Mouse (Mus musculus) brain, adult 10 weeks (tissue): ENCODE data around the gene Ccdc155. TPM values are rescaled to one million over a fixed set of nuclear protein-coding genes. Genes with fewer than 3 reads are reported as not detected.

ENCODE experiments used
- polyA plus RNA-seq: library from polyadenylated mRNA; stranded (reverse); fragments of 350-450 nt; fragmentation: Illumina TruSeq; extraction: RNeasy Lipid Tissue Mini Kit (QIAGEN cat#74804); gene quantifications from one replicate; pipeline ENCODE4 v1.2.3, GENCODE M21; 2015; ENCODE audit warnings: low read depth, low replicate concordance

Gene Ccdc155
- polyA plus RNA-seq: 2.2 TPM

GRCm38 (mm10) chr7:45204380-45205143 lies at the start of gene Ccdc155:
Gene Ccdc155, minus strand, starts transcription at chr7:45204892.

GRCm38 (mm10) chr7:45240633-45241388 lies 36.1 kb upstream of the Ccdc155 start, which contains the start of gene Slc6a16:
Gene Slc6a16, plus strand, starts transcription at chr7:45241085.

GRCm38 (mm10) chr7:45238723-45239496 lies 34.2 kb upstream of the Ccdc155 start, which contains the start of gene Cd37:
Gene Cd37, minus strand, starts transcription at chr7:45239115.

GRCm38 (mm10) chr7:45215673-45216441 lies 11.2 kb upstream of the Ccdc155 start, which contains the start of gene Tead2:
Gene Tead2, plus strand, starts transcription at chr7:45215753.

GRCm38 (mm10) chr7:45211851-45212251 lies 7.2 kb upstream of the Ccdc155 start, which contains the start of gene Dkkl1:
Gene Dkkl1, minus strand, starts transcription at chr7:45212147.

GRCm38 (mm10) chr7:45180896-45181477 lies 23.7 kb downstream of the Ccdc155 start, which contains the start of gene Pth2:
Gene Pth2, plus strand, starts transcription at chr7:45180995.

GRCm38 (mm10) chr7:45179469-45179868 lies 25.2 kb downstream of the Ccdc155 start, which contains the start of gene Gfy:
Gene Gfy, minus strand, starts transcription at chr7:45179569.

GRCm38 (mm10) chr7:45163735-45164490 lies 40.8 kb downstream of the Ccdc155 start, which contains the start of gene Slc17a7:
Gene Slc17a7, plus strand, starts transcription at chr7:45163949.

GRCm38 (mm10) chr7:45154096-45154992 lies 50.3 kb downstream of the Ccdc155 start, which contains the start of the genes Pih1d1 and Aldh16a1:
Gene Pih1d1, plus strand, starts transcription at chr7:45154303.
Gene Aldh16a1, minus strand, starts transcription at chr7:45154584.

GRCm38 (mm10) chr7:45135993-45136567 lies 68.6 kb downstream of the Ccdc155 start, which contains the start of the genes Gm45713 and Flt3l:
Gene Gm45713, minus strand, starts transcription at chr7:45136231.
Gene Flt3l, minus strand, starts transcription at chr7:45136432.

Other genes starting within 250 kb of the Ccdc155 start
- 76.4 TPM for gene Cpt1c, start 230.0 kb downstream of the Ccdc155 start, polyA plus RNA-seq
- gene Prmt1, start 218.3 kb downstream of the Ccdc155 start, polyA plus RNA-seq: 235 TPM
- gene Irf3, start 207.2 kb downstream of the Ccdc155 start, polyA plus RNA-seq: 45.8 TPM
- gene Bcl2l12, start 206.2 kb downstream of the Ccdc155 start, polyA plus RNA-seq: 3.6 TPM
- gene Scaf1, start 188.5 kb downstream of the Ccdc155 start, polyA plus RNA-seq: 83.6 TPM
- 17.7 TPM for gene Rras, start 186.9 kb downstream of the Ccdc155 start, polyA plus RNA-seq
- gene Prr12, start 152.0 kb downstream of the Ccdc155 start, polyA plus RNA-seq: 23.9 TPM
- gene Nosip, start 142.5 kb downstream of the Ccdc155 start, polyA plus RNA-seq: 64.6 TPM
- 11.6 TPM for gene Prrg2, start 142.2 kb downstream of the Ccdc155 start, polyA plus RNA-seq
- gene Rcn3, start 112.7 kb downstream of the Ccdc155 start, polyA plus RNA-seq: 6.6 TPM
- 20.1 TPM for gene Fcgrt, start 101.0 kb downstream of the Ccdc155 start, polyA plus RNA-seq
- 807 TPM for gene Rps11, start 80.5 kb downstream of the Ccdc155 start, polyA plus RNA-seq
- gene Rpl13a, start 76.1 kb downstream of the Ccdc155 start, polyA plus RNA-seq: 1,952 TPM
- not detected for gene Gm45713, start 68.7 kb downstream of the Ccdc155 start, polyA plus RNA-seq
- 11.0 TPM for gene Flt3l, start 68.5 kb downstream of the Ccdc155 start, polyA plus RNA-seq
- gene Pih1d1, start 50.6 kb downstream of the Ccdc155 start, polyA plus RNA-seq: 50.0 TPM
- gene Aldh16a1, start 50.3 kb downstream of the Ccdc155 start, polyA plus RNA-seq: 6.5 TPM
- gene Slc17a7, start 40.9 kb downstream of the Ccdc155 start, polyA plus RNA-seq: 704 TPM
- not detected for gene Gfy, start 25.3 kb downstream of the Ccdc155 start, polyA plus RNA-seq
- gene Pth2, start 23.9 kb downstream of the Ccdc155 start, polyA plus RNA-seq: not detected
- gene Dkkl1, start 7.3 kb upstream of the Ccdc155 start, polyA plus RNA-seq: 39.0 TPM
- 3.6 TPM for gene Tead2, start 10.9 kb upstream of the Ccdc155 start, polyA plus RNA-seq
- gene Cd37, start 34.2 kb upstream of the Ccdc155 start, polyA plus RNA-seq: 3.8 TPM
- 1.2 TPM for gene Slc6a16, start 36.2 kb upstream of the Ccdc155 start, polyA plus RNA-seq
- gene Slc6a21, start 72.6 kb upstream of the Ccdc155 start, polyA plus RNA-seq: not detected
- 19.6 TPM for gene Trpm4, start 128.9 kb upstream of the Ccdc155 start, polyA plus RNA-seq
- 0.54 TPM for gene Hrc, start 130.4 kb upstream of the Ccdc155 start, polyA plus RNA-seq
- gene Ppfia3, start 162.1 kb upstream of the Ccdc155 start, polyA plus RNA-seq: 84.5 TPM
- gene Lin7b, start 165.7 kb upstream of the Ccdc155 start, polyA plus RNA-seq: 167 TPM
- gene Snrnp70, start 190.8 kb upstream of the Ccdc155 start, polyA plus RNA-seq: 309 TPM
- not detected for gene Kcna7, start 200.8 kb upstream of the Ccdc155 start, polyA plus RNA-seq
- not detected for gene Ntf5, start 208.8 kb upstream of the Ccdc155 start, polyA plus RNA-seq
- not detected for gene Lhb, start 215.9 kb upstream of the Ccdc155 start, polyA plus RNA-seq
- gene Gys1, start 230.0 kb upstream of the Ccdc155 start, polyA plus RNA-seq: 14.8 TPM
- 40.3 TPM for gene Ruvbl2, start 233.2 kb upstream of the Ccdc155 start, polyA plus RNA-seq